Mouse (Mus musculus) megakaryocyte, embryonic 14.5 days (primary cell): ENCODE results near the gene Zcrb1.

Source experiments
- FLI1 ChIP-seq: IDR thresholded peaks from 2 replicates; pipeline ENCODE4 v1.6.1; 2012; ENCODE audit warnings: low read length, inconsistent platforms, mixed read lengths
- GATA1 ChIP-seq: IDR thresholded peaks from 3 replicates; pipeline ENCODE4 v1.6.1; 2012; ENCODE audit warnings: mixed read lengths, low read length, inconsistent platforms, borderline replicate concordance

GRCm38 (mm10) chr15:93336925-93337761, 61.0 kb downstream of the Zcrb1 start, which contains the start of gene Yaf2:
- TF ChIP-seq GATA1, result no peak
- TF ChIP-seq FLI1, result no peak
